Mouse (Mus musculus) layer of hippocampus, adult 2 months (tissue): Measurements from ENCODE around the gene Ptpn12. TPM values are rescaled to one million over a fixed set of nuclear protein-coding genes. Genes with fewer than 3 reads are reported as not detected.

ENCODE experiments used
- DNase-seq, 2 experiments: peaks; one replicate each; pipeline ENCODE4 v3.0.0; 2022; ENCODE audit warnings: low spot score in 2 of 2
- H3K27ac ChIP-seq: fragments of 200-600 bp; 2 replicates; pipeline ENCODE4 v1.8.1; 2022
- H3K4me3 ChIP-seq: fragments of 200-600 bp; 2 replicates; pipeline ENCODE4 v1.8.1; 2022; ENCODE audit warnings: mild to moderate bottlenecking
- CTCF ChIP-seq: fragments of 200-600 bp; conservative IDR thresholded peaks from 2 replicates; pipeline ENCODE4 v1.8.1; 2022; ENCODE audit warnings: antibody characterized with exemption, mild to moderate bottlenecking, moderate library complexity
- long read RNA-seq, 2 experiments: library from polyadenylated mRNA; stranded (forward); transcript quantifications; one replicate each; pipeline ENCODE4 v2.0.0; 2021; ENCODE audit warnings: borderline mapping rate in 2 of 2
- total RNA-seq, 2 experiments: library from RNA; stranded (reverse); gene quantifications; 2 replicates each; pipeline ENCODE4 v1.2.3; 2021

The Ptpn12 gene
- total RNA-seq = 10 to 100 TPM; 33.9 to 34.0 TPM
- long read RNA-seq, experiment 1, partial matches to known transcripts = 3 of 8 reads
- long read RNA-seq, experiment 1, other reads (novel, unspliced or antisense) = 3 of 8 reads
- long read RNA-seq, experiment 2, partial matches to known transcripts = 1 of 5 reads
- long read RNA-seq, experiment 2, other reads (novel, unspliced or antisense) = 2 of 5 reads

GRCm38 (mm10) chr5:21055820-21056531, at the start of gene Ptpn12:
TSS of gene Ptpn12 (minus strand) at chr5:21055911.
- Histone ChIP-seq H3K4me3 (peak within 1 kb of the TSS; percentile 93), H3K27ac (peak within 1 kb of the TSS; percentile 97)
- peak; percentile 72 for TF ChIP-seq CTCF
- DNase-seq = peak; percentile 93

GRCm38 (mm10) chr5:21091179-21091578, 35.5 kb upstream of the Ptpn12 start:
- DNase-seq = no peak
- no peak for TF ChIP-seq CTCF
- Histone ChIP-seq H3K27ac (no peak overlapping the region), H3K4me3 (no peak overlapping the region)

GRCm38 (mm10) chr5:21057217-21057616, 1.5 kb upstream of the Ptpn12 start:
- Histone ChIP-seq H3K27ac (no peak overlapping the region), H3K4me3 (peak overlapping the region; percentile 93; the same call in 1 of the 2 replicates)
- no peak for DNase-seq
- TF ChIP-seq CTCF = no peak

- no peak for DNase-seq
- H3K4me3 ChIP-seq = peak overlapping the region; percentile 93
- no peak for TF ChIP-seq CTCF
- peak overlapping the region; percentile 97 for H3K27ac ChIP-seq
These were observed 884 bp upstream of the Ptpn12 start for GRCm38 (mm10) chr5:21056595-21056994.

GRCm38 (mm10) chr5:21055071-21055819, 466 bp downstream of the Ptpn12 start:
- Histone ChIP-seq H3K4me3 (peak overlapping the region; percentile 93), H3K27ac (peak overlapping the region; percentile 97)
- TF ChIP-seq CTCF = no peak
- peak; percentile 30 to 32 for DNase-seq

GRCm38 (mm10) chr5:21054472-21055070, 1.1 kb downstream of the Ptpn12 start:
- H3K4me3 ChIP-seq = peak overlapping the region; percentile 93
- TF ChIP-seq CTCF = no peak
- DNase-seq = peak; percentile 55 to 59

GRCm38 (mm10) chr5:21053571-21054307, 2.0 kb downstream of the Ptpn12 start:
- H3K4me3 ChIP-seq = peak overlapping the region; percentile 93
- no peak for DNase-seq
- no peak for TF ChIP-seq CTCF
- H3K27ac ChIP-seq = peak overlapping the region; percentile 97; the same call in 1 of the 2 replicates

More at GRCm38 (mm10) chr5:21054472-21055070, 1.1 kb downstream of the Ptpn12 start:
- peak overlapping the region; percentile 97 for H3K27ac ChIP-seq

- Histone ChIP-seq H3K4me3 (no peak overlapping the region), H3K27ac (no peak overlapping the region)
- DNase-seq = no peak
- no peak for TF ChIP-seq CTCF
These were observed 3.2 kb downstream of the Ptpn12 start for GRCm38 (mm10) chr5:21052521-21052920.

GRCm38 (mm10) chr5:21050770-21051122, 5.0 kb downstream of the Ptpn12 start:
- no peak for DNase-seq
- no peak for TF ChIP-seq CTCF
- Histone ChIP-seq H3K4me3 (no peak overlapping the region), H3K27ac (no peak overlapping the region)

- no peak overlapping the region for H3K27ac ChIP-seq
- no peak overlapping the region for H3K4me3 ChIP-seq
- no peak for TF ChIP-seq CTCF
- no peak for DNase-seq
These were observed 5.5 kb downstream of the Ptpn12 start for GRCm38 (mm10) chr5:21050061-21050769.

- DNase-seq = no peak
- Histone ChIP-seq H3K27ac (no peak overlapping the region), H3K4me3 (no peak overlapping the region)
- TF ChIP-seq CTCF = no peak
These were observed 6.7 kb downstream of the Ptpn12 start for GRCm38 (mm10) chr5:21049006-21049405.

GRCm38 (mm10) chr5:21047114-21047513, 8.6 kb downstream of the Ptpn12 start:
- no peak for DNase-seq
- TF ChIP-seq CTCF = no peak
- H3K27ac ChIP-seq = no peak overlapping the region
- H3K4me3 ChIP-seq = no peak overlapping the region
